Mouse (Mus musculus): ENCODE results near the gene Chd6. TPM values are rescaled to one million over a fixed set of nuclear protein-coding genes. Genes with fewer than 3 reads are reported as not detected.

Gene Chd6
- polyA plus RNA-seq, 1 experiment from 2014 or later = 28.5 TPM

DNA sequence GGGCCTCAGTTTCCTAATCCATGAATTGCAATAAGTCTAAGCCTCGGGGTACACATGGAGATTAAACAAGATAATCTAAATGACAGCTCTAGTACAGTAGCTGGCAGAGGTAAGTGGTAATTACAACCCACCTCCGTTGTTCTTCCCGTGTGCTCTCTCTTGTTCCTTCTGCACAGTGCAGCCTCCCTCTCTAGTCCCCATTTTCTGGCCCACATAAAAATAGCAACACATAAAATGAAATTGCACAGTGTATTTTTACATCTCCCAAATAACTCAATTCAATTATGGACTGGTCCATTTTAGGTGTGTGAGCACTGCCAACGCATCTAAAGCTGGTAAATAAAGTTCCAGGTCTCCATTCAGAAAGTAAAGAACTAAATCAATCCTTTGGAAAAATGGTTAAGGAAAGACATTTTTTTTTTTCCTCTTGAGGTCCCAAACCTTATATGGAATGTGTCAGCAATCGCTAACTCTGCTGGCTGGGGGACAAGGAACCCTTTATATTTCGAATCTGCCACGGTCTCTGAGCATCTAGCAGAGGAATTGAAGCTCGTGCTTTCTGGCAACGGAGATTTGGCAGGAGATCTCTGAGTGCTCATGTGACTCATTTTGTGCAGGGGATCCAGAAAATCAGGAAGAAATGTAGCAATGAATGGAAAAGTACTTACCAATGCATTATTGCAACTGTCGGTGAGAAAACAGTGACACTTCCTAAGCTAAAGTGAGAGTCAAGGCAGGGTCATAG, 19.7 kb upstream of the Chd6 start:
- ATAC-seq (replicated peaks; ENCODE audit: low FRiP score, low TSS enrichment, low read depth) = no peak
- H3K36me3 ChIP-seq (ENCODE audit: control insufficient read depth, insufficient read depth, low read length) = no peaks in the 10 kb centered on the region
- no peaks in the 10 kb centered on the region for H3K9me3 ChIP-seq (ENCODE audit: control insufficient read depth, low read length)
- H3K27me3 ChIP-seq (replicated peaks; ENCODE audit: control insufficient read depth, insufficient read depth, low read length) = no peaks in the 10 kb centered on the region
- no peaks in the 10 kb centered on the region for H3K4me1 ChIP-seq (replicated peaks; ENCODE audit: control insufficient read depth, insufficient read depth, low read length)
- H3K27ac ChIP-seq (ENCODE audit: low read depth) = no peak overlapping the region
- no peak overlapping the region for H3K4me3 ChIP-seq (ENCODE audit: low read depth, low read length)
- H3K9ac ChIP-seq (ENCODE audit: low read length) = no peak overlapping the region
- H3K4me2 ChIP-seq (ENCODE audit: low read length) = no peak overlapping the region
- no peak for DNase-seq (ENCODE audit: low spot score)
- WGBS = 66% methylated on average over 10 of the region's 10 CpGs

GRCm38 (mm10) chr2:161112011-161112410, 3.1 kb upstream of the Chd6 start:
- no peaks in the 10 kb centered on the region for H3K36me3 ChIP-seq (ENCODE audit: control insufficient read depth, insufficient read depth, low read length)
- WGBS = 83% methylated on average over 5 of the region's 5 CpGs

DNA sequence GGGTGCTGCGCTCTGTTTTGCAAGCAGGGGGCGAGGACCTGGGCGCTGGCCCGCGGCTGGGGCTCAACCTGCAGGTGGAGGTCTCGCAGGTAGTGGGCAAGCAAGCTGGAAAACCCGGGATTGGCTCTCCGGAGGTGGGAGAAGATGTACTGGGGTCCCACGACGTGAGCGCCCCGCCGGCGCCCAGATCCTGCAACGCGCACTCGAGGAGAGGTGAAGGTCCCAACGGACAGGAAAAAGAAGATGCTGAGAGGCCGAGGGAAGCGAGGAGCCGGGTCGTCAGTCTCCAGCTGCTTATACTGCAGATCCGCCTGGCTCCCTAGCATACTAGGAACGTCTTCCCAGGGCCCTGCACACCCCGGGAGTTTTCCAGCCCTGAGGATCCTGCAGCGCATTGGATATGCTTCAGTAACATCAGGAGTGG, 535 bp upstream of the Chd6 start:
- H3K4me1 ChIP-seq (replicated peaks; ENCODE audit: control insufficient read depth, insufficient read depth, low read length) = peaks cover 25% of the 10 kb centered on the region
- peak overlapping the region; percentile 52 for H3K9ac ChIP-seq (ENCODE audit: low read length)
- under 1% methylated on average over 26 of the region's 26 CpGs for WGBS
- H3K27ac ChIP-seq (ENCODE audit: low read depth) = peak overlapping the region; percentile 99; the same call in 1 of the 2 replicates
- no peaks in the 10 kb centered on the region for H3K36me3 ChIP-seq (ENCODE audit: control insufficient read depth, insufficient read depth, low read length)
- ATAC-seq (replicated peaks; ENCODE audit: low FRiP score, low TSS enrichment, low read depth) (peak; percentile 25), DNase-seq (ENCODE audit: low spot score) (no peak)
- H3K4me3 ChIP-seq (ENCODE audit: low read depth, low read length) = peak overlapping the region; percentile 89
- H3K4me2 ChIP-seq (ENCODE audit: low read length) = peak overlapping the region; percentile 72
- H3K9me3 ChIP-seq (ENCODE audit: control insufficient read depth, low read length) = no peaks in the 10 kb centered on the region
- no peaks in the 10 kb centered on the region for H3K27me3 ChIP-seq (replicated peaks; ENCODE audit: control insufficient read depth, insufficient read depth, low read length)

More at GRCm38 (mm10) chr2:161112011-161112410, 3.1 kb upstream of the Chd6 start:
- no peak for DNase-seq (ENCODE audit: low spot score)
- H3K9ac ChIP-seq (ENCODE audit: low read length) = no peak overlapping the region
- H3K27ac ChIP-seq (ENCODE audit: low read depth) = no peak overlapping the region
- no peak overlapping the region for H3K4me3 ChIP-seq (ENCODE audit: low read depth, low read length)
- no peak overlapping the region for H3K4me2 ChIP-seq (ENCODE audit: low read length)
- H3K4me1 ChIP-seq (replicated peaks; ENCODE audit: control insufficient read depth, insufficient read depth, low read length) = peaks cover 16% of the 10 kb centered on the region
- no peaks in the 10 kb centered on the region for H3K9me3 ChIP-seq (ENCODE audit: control insufficient read depth, low read length)
- H3K27me3 ChIP-seq (replicated peaks; ENCODE audit: control insufficient read depth, insufficient read depth, low read length) = no peaks in the 10 kb centered on the region
- no peak for ATAC-seq (replicated peaks; ENCODE audit: low FRiP score, low TSS enrichment, low read depth)

GRCm38 (mm10) chr2:161108085-161108927, 569 bp downstream of the Chd6 start:
- WGBS = 1% methylated on average over 64 of the region's 77 CpGs
- Histone ChIP-seq H3K27me3 (replicated peaks; ENCODE audit: control insufficient read depth, insufficient read depth, low read length) (no peaks in the 10 kb centered on the region), H3K9ac (ENCODE audit: low read length) (peak overlapping the region; percentile 94), H3K27ac (ENCODE audit: low read depth) (peak overlapping the region; percentile 99), H3K36me3 (ENCODE audit: control insufficient read depth, insufficient read depth, low read length) (no peaks in the 10 kb centered on the region), H3K4me1 (replicated peaks; ENCODE audit: control insufficient read depth, insufficient read depth, low read length) (peaks cover 32% of the 10 kb centered on the region), H3K9me3 (ENCODE audit: control insufficient read depth, low read length) (no peaks in the 10 kb centered on the region), H3K4me3 (ENCODE audit: low read depth, low read length) (peak overlapping the region; percentile 89), H3K4me2 (ENCODE audit: low read length) (peak overlapping the region; percentile 67)
- ATAC-seq (replicated peaks; ENCODE audit: low FRiP score, low TSS enrichment, low read depth) = peak; percentile 75
- no peak for DNase-seq (ENCODE audit: low spot score)

DNA sequence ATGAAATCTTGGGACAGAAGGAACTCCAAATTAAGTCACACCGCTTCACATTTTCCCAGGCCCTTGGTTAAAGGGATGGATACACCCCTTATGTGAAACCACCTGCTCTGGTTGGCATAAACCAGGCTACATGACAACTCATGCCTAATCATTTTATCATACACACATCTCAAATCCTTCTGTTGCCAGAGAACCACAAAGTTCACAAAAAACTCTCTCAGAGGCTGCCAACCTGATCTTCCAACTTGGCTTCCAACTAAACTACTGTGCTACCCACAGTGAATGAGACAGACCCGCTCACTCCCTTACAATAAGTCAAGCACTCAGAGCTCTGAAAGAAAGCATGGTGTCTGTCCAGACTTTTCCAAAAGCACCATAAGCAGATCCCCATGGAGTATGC, 1.6 kb downstream of the Chd6 start:
- ATAC-seq (replicated peaks; ENCODE audit: low FRiP score, low TSS enrichment, low read depth) (no peak), DNase-seq (ENCODE audit: low spot score) (no peak)
- Histone ChIP-seq H3K9ac (ENCODE audit: low read length) (no peak overlapping the region), H3K27ac (ENCODE audit: low read depth) (no peak overlapping the region), H3K4me2 (ENCODE audit: low read length) (peak overlapping the region; percentile 67), H3K4me3 (ENCODE audit: low read depth, low read length) (peak overlapping the region; percentile 89; the same call in 1 of the 2 replicates), H3K27me3 (replicated peaks; ENCODE audit: control insufficient read depth, insufficient read depth, low read length) (no peaks in the 10 kb centered on the region), H3K36me3 (ENCODE audit: control insufficient read depth, insufficient read depth, low read length) (no peaks in the 10 kb centered on the region), H3K4me1 (replicated peaks; ENCODE audit: control insufficient read depth, insufficient read depth, low read length) (peaks cover 34% of the 10 kb centered on the region), H3K9me3 (ENCODE audit: control insufficient read depth, low read length) (no peaks in the 10 kb centered on the region)
- 85% methylated on average over 2 of the region's 2 CpGs for WGBS

DNA sequence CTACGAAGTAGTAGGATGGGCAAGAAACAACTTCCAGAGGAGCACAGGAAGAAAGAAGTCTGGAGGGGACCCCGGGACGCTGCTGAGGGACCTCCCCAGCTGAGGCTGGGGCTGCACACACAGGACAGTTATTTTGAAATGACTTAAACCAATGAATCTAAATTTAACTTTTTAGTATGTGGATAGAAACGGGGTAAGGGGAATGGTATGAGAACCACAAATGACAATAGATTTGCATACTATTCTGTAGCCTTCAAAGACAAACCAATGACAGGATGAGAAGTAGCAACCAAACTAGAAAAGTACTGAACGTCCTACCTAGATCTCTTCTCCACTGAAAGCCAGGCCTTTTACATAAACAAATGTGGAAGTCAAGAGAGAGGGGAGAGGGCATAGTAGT, 5.1 kb downstream of the Chd6 start:
- H3K4me1 ChIP-seq (replicated peaks; ENCODE audit: control insufficient read depth, insufficient read depth, low read length) = peaks cover 28% of the 10 kb centered on the region
- no peaks in the 10 kb centered on the region for H3K36me3 ChIP-seq (ENCODE audit: control insufficient read depth, insufficient read depth, low read length)
- H3K4me2 ChIP-seq (ENCODE audit: low read length) = no peak overlapping the region
- ATAC-seq (replicated peaks; ENCODE audit: low FRiP score, low TSS enrichment, low read depth) (no peak), DNase-seq (ENCODE audit: low spot score) (no peak)
- WGBS = 69% methylated on average over 5 of the region's 5 CpGs
- no peaks in the 10 kb centered on the region for H3K9me3 ChIP-seq (ENCODE audit: control insufficient read depth, low read length)
- H3K9ac ChIP-seq (ENCODE audit: low read length) = no peak overlapping the region
- H3K27ac ChIP-seq (ENCODE audit: low read depth) = no peak overlapping the region
- H3K27me3 ChIP-seq (replicated peaks; ENCODE audit: control insufficient read depth, insufficient read depth, low read length) = no peaks in the 10 kb centered on the region
- no peak overlapping the region for H3K4me3 ChIP-seq (ENCODE audit: low read depth, low read length)

DNA sequence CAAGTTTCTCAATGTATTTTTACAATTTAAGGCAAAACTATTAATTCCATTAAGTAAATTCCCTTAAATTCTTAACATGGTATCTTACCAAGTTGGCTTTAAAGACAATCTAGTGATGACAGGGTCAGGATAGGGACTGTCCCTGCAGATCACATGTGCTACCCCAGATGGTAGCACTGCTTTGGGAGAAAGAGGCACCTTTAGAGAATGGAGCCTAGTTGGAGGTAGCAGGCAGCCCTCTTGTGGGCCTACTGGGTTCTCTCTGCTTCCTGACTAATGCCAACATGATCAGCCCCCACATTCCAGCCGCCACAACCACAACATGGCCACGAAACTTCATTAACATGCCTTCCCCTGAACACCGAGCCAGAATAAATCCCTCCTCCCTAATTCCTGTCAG, 6.8 kb downstream of the Chd6 start:
- H3K4me3 ChIP-seq (ENCODE audit: low read depth, low read length) = no peak overlapping the region
- no peak overlapping the region for H3K9ac ChIP-seq (ENCODE audit: low read length)
- peaks cover 19% of the 10 kb centered on the region for H3K4me1 ChIP-seq (replicated peaks; ENCODE audit: control insufficient read depth, insufficient read depth, low read length)
- no peak overlapping the region for H3K27ac ChIP-seq (ENCODE audit: low read depth)
- ATAC-seq (replicated peaks; ENCODE audit: low FRiP score, low TSS enrichment, low read depth) (no peak), DNase-seq (ENCODE audit: low spot score) (no peak)
- no peaks in the 10 kb centered on the region for H3K36me3 ChIP-seq (ENCODE audit: control insufficient read depth, insufficient read depth, low read length)
- WGBS = 58% methylated on average over 3 of the region's 3 CpGs
- H3K9me3 ChIP-seq (ENCODE audit: control insufficient read depth, low read length) = no peaks in the 10 kb centered on the region
- no peaks in the 10 kb centered on the region for H3K27me3 ChIP-seq (replicated peaks; ENCODE audit: control insufficient read depth, insufficient read depth, low read length)
- no peak overlapping the region for H3K4me2 ChIP-seq (ENCODE audit: low read length)

DNA sequence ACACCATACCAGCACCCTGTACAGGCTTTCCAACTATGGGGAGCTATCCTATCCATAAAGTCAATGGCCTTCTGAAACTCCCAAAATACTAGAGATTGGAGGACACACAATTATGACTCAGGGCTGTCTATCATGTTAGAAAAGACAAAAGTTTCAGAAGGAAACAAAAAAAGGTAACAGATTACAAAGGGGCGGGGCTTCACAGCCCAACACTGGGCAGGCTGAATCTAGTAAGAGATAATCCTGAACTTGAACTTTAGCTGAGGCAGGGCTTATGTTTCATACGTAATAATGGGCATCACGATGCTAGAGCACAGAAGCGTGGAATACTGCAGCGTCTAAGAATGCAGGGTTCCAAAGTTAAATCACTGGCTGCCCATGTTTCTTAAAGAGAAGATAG, 11.1 kb downstream of the Chd6 start:
- Histone ChIP-seq H3K4me3 (ENCODE audit: low read depth, low read length) (no peak overlapping the region), H3K9ac (ENCODE audit: low read length) (no peak overlapping the region), H3K9me3 (ENCODE audit: control insufficient read depth, low read length) (no peaks in the 10 kb centered on the region), H3K4me2 (ENCODE audit: low read length) (no peak overlapping the region), H3K4me1 (replicated peaks; ENCODE audit: control insufficient read depth, insufficient read depth, low read length) (no peaks in the 10 kb centered on the region), H3K36me3 (ENCODE audit: control insufficient read depth, insufficient read depth, low read length) (no peaks in the 10 kb centered on the region), H3K27ac (ENCODE audit: low read depth) (no peak overlapping the region), H3K27me3 (replicated peaks; ENCODE audit: control insufficient read depth, insufficient read depth, low read length) (no peaks in the 10 kb centered on the region)
- WGBS = 94% methylated on average over 5 of the region's 5 CpGs
- ATAC-seq (replicated peaks; ENCODE audit: low FRiP score, low TSS enrichment, low read depth) (no peak), DNase-seq (ENCODE audit: low spot score) (no peak)

All from intestine, embryonic 14.5 days (tissue).